Mouse (Mus musculus) stomach, postnatal 0 days (tissue): Measurements from ENCODE around the gene Pp2d1. TPM values are rescaled to one million over a fixed set of nuclear protein-coding genes. Genes with fewer than 3 reads are reported as not detected.

Experiments
- ATAC-seq: fragments of 200-750 bp; cut with Nextera tagmentation; 2 replicates; pipeline ENCODE4 v1.8.0; 2017; ENCODE audit not compliant: low FRiP score, low TSS enrichment
- DNase-seq: peaks from one replicate; pipeline ENCODE4 v3.0.0-alpha.2; 2016; ENCODE audit warnings: low spot score
- H3K27ac ChIP-seq: fragments of 300-500 bp; sonication (generic); replicated peaks from 2 replicates; pipeline ENCODE4 v1.5.1; 2014; ENCODE audit warnings: mild to moderate bottlenecking, control low read depth
- H3K27me3 ChIP-seq: fragments of 300-500 bp; sonication (generic); 2 replicates; pipeline ENCODE4 v1.6.1; 2014; ENCODE audit warnings: low read length; ENCODE audit not compliant: control insufficient read depth, insufficient read depth
- H3K36me3 ChIP-seq: fragments of 300-500 bp; sonication (generic); 2 replicates; pipeline ENCODE4 v1.6.1; 2014; ENCODE audit warnings: low read length, mixed read lengths; ENCODE audit not compliant: control insufficient read depth, insufficient read depth
- H3K4me1 ChIP-seq: fragments of 300-500 bp; sonication (generic); replicated peaks from 2 replicates; pipeline ENCODE4 v1.6.1; 2014; ENCODE audit warnings: antibody characterized with exemption; ENCODE audit not compliant: control insufficient read depth, insufficient read depth
- H3K4me2 ChIP-seq: fragments of 300-500 bp; sonication (generic); replicated peaks from 2 replicates; pipeline ENCODE4 v1.6.1; 2014; ENCODE audit warnings: low read depth, mild to moderate bottlenecking, control low read depth, moderate library complexity
- H3K4me3 ChIP-seq: fragments of 300-500 bp; sonication (generic); 2 replicates; pipeline ENCODE4 v1.5.1; 2014; ENCODE audit warnings: low read depth, low read length, control low read depth
- H3K9ac ChIP-seq: fragments of 300-500 bp; sonication (generic); 2 replicates; pipeline ENCODE4 v1.6.1; 2014; ENCODE audit warnings: mild to moderate bottlenecking, low read length, control low read depth, mixed read lengths
- H3K9me3 ChIP-seq: fragments of 300-500 bp; sonication (generic); 2 replicates; pipeline ENCODE4 v1.6.1; 2016; ENCODE audit warnings: low read length; ENCODE audit not compliant: control insufficient read depth
- CTCF ChIP-seq: IDR thresholded peaks from 2 replicates; pipeline ENCODE4 v1.5.1; 2016; ENCODE audit warnings: antibody characterized with exemption, low read depth, mild to moderate bottlenecking, moderate library complexity
- EP300 ChIP-seq: optimal IDR thresholded peaks from 2 replicates; pipeline ENCODE3; 2016; ENCODE audit warnings: antibody characterized with exemption
- WGBS: fragments of 180-500 bp; shearing (Covaris S2); extraction: QIAGEN DNeasy Blood & Tissue Kit; methylation state at CpG from one replicate; pipeline ENCODE4 v1.1.7; 2014; 5-methylcytosine and 5-hydroxymethylcytosine counted together
- polyA plus RNA-seq: library from polyadenylated mRNA; unstranded; fragments of >200 nt; fragmentation: Nextera tagmentation; extraction: Ambion mirVana; gene quantifications from 2 replicates; pipeline ENCODE4 v1.2.1, GENCODE M21; 2015

Pp2d1 gene
- polyA plus RNA-seq, 1 experiment from 2014 or later: 0.12 TPM

DNA sequence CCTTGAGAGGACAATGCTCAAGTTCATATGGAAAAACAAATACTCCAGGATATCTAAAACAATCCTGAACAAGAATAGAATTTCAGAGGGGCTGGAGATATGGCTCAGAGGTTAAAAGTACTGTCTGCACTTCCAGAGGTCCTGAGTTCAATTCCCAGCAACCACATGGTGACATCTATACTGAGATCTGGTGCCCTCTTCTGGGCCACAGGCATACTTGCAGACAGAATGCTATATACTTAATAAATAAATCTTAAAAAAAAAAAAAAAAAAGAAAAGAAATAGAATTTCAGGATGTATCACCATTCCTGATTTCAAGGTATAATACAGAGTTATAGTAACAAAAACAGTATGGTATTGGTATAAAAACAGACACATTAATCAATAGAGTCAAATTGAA is 19.9 kb downstream of the Pp2d1 start:
- H3K4me1 ChIP-seq: no peaks in the 10 kb centered on the region
- H3K9me3 ChIP-seq: no peaks in the 10 kb centered on the region
- H3K4me2 ChIP-seq: no peak overlapping the region
- no peak for TF ChIP-seq EP300
- TF ChIP-seq CTCF: peak; percentile 27
- ATAC-seq: no peak
- no peak overlapping the region for H3K27ac ChIP-seq
- no peaks in the 10 kb centered on the region for H3K27me3 ChIP-seq
- DNase-seq: no peak
- H3K36me3 ChIP-seq: no peaks in the 10 kb centered on the region
- no peak overlapping the region for H3K9ac ChIP-seq
- H3K4me3 ChIP-seq: no peak overlapping the region

DNA sequence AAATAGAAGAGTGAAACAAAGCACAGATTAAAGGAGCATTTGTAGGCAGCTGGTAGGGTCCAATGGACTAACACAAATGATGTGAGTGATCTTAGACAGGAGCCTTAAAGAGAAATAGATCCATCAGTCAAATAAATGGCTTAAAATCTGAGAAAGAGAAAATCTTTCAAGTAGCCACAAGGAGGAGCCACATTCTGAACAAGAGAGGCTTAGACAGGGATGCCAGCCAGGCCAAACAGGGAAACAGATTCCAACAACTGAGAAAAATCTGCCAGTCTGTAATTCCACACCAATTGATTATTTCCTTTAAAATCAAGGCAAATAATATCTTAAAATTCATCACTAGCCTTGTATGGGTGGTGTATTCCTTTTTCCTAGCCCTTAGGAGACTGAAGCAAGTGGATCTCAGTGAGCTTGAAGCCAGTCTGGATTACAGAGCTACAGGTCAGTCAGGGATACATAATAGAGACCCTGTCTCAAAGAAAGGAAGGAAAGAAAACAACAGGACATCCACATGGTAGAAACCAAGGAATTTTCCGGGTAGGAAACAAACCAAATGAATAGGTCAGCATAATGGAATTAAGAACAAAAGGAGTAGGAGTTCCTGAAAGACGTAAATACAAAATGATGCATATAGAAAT is 26.8 kb downstream of the Pp2d1 start:
- no peak overlapping the region for H3K27ac ChIP-seq
- no peak overlapping the region for H3K9ac ChIP-seq
- H3K4me2 ChIP-seq: no peak overlapping the region
- no peak for ATAC-seq
- no peaks in the 10 kb centered on the region for H3K27me3 ChIP-seq
- no peaks in the 10 kb centered on the region for H3K36me3 ChIP-seq
- no peak for DNase-seq
- H3K9me3 ChIP-seq: no peaks in the 10 kb centered on the region
- WGBS: 96% methylated on average over 2 of the region's 2 CpGs
- no peak overlapping the region for H3K4me3 ChIP-seq
- H3K4me1 ChIP-seq: no peaks in the 10 kb centered on the region
- peak; percentile 74 for TF ChIP-seq CTCF
- TF ChIP-seq EP300: no peak

DNA sequence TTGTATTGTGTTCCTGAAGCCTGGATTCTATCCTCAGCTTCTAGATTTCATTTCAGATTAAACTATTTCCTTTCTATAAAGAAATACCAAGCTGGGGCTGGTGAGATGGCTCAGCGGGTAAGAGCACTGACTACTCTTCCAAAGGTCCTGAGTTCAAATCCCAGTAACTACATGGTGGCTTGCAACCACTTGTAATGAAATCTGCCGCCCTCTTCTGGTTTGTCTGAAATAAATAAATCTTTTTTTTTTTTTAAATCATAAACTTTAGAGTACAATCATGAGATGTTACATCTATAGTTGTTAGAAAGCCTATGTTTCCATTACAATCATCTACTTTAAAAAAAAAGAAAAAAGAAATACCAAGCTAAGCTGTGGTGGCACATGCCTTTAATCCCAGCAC is 36.3 kb downstream of the Pp2d1 start:
- DNase-seq (no peak), ATAC-seq (no peak)
- Histone ChIP-seq H3K36me3 (peaks cover 7% of the 10 kb centered on the region; the same call in 1 of the 2 replicates), H3K27ac (no peak overlapping the region), H3K4me1 (no peaks in the 10 kb centered on the region), H3K9ac (no peak overlapping the region), H3K9me3 (no peaks in the 10 kb centered on the region), H3K4me3 (no peak overlapping the region), H3K4me2 (no peak overlapping the region), H3K27me3 (no peaks in the 10 kb centered on the region)
- 87% methylated on average over 2 of the region's 2 CpGs for WGBS
- TF ChIP-seq EP300: no peak
- 0 out of 2 replicates have a peak, but pooled peaks have one; percentile 4 for TF ChIP-seq CTCF

DNA sequence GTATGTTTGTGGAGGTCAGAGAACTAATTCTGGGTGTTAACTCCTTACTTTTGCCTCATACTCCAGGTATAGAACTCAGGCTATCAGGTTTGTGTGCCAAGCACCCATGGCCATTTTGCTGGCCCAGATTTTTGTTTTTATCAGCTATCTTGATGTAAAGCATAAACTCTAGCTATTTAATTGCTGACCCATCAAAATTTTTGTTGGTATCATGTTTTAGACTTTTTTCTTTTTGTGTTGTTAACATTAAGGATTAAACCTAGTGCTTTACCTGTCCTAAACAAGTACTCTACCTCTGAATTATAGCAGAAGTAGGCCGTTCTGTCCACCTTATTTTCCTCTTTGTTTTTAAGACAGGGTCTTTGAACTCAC is 50.3 kb downstream of the Pp2d1 start:
- H3K4me2 ChIP-seq: no peak overlapping the region
- TF ChIP-seq EP300 (no peak), CTCF (no peak)
- ATAC-seq (no peak), DNase-seq (no peak)
- H3K4me3 ChIP-seq: no peak overlapping the region
- no peak overlapping the region for H3K27ac ChIP-seq
- no peaks in the 10 kb centered on the region for H3K9me3 ChIP-seq
- H3K27me3 ChIP-seq: no peaks in the 10 kb centered on the region
- WGBS: 90% methylated on average over 1 of the region's 1 CpGs
- H3K36me3 ChIP-seq: peaks cover 3% of the 10 kb centered on the region; the same call in 1 of the 2 replicates
- no peaks in the 10 kb centered on the region for H3K4me1 ChIP-seq
- H3K9ac ChIP-seq: no peak overlapping the region

DNA sequence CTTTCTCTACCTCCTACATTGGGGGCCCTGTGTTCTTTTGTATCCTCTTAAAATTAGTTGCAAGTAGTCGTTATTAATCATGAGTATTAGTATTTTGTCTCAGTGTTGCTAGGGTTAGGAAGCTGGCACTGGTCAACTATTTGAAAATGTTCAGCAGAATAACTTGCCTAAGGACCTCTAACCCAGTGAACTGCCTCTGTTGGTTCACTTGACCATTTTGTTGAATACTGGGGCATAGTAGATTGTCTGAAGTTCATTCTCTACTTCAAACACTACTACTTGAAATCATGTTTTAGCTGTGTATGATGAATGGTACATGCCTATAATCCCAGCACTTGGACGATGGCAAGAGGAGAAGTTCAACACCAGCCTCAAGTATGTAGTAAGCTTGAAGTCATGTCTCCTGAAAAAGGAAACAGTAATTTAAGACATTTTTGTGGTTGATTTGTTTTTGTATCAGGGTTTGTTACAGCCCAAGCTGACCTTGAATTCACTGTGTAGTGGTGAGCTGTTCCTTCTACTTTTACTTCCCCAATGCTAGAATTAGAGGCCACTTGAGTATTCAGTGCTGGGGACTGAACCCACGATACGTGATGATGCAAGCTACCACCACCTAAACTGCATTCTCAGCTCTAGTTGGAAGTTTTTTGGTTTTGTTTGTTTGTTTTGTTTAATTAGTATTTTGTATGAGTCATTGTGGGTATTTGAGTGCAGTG is 50.8 kb downstream of the Pp2d1 start:
- no peaks in the 10 kb centered on the region for H3K27me3 ChIP-seq
- H3K36me3 ChIP-seq: peaks cover 3% of the 10 kb centered on the region; the same call in 1 of the 2 replicates
- no peak overlapping the region for H3K4me2 ChIP-seq
- WGBS: 87% methylated on average over 4 of the region's 4 CpGs
- ATAC-seq (no peak), DNase-seq (no peak)
- TF ChIP-seq EP300: no peak
- no peak for TF ChIP-seq CTCF
- H3K9ac ChIP-seq: no peak overlapping the region
- H3K4me1 ChIP-seq: no peaks in the 10 kb centered on the region
- H3K27ac ChIP-seq: no peak overlapping the region
- no peaks in the 10 kb centered on the region for H3K9me3 ChIP-seq
- no peak overlapping the region for H3K4me3 ChIP-seq

DNA sequence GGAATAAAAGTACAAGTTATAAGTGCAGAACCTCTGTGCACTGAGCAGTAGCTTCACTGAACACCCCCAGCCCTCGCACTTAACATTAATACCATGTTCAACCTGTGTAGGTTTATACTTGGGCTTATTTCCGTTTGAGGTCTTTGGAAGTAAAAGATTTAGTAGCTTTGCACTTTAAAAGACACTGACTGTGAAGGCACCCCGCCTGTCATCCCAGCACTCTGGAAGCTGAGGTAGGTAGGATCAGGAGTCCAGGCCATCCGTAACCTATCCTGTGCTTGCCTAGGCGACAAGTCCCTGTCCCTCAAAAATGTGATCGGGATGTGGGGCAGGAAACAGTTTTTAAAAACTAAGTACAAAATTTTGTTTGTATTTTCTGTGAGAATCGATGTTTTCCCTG is 58.8 kb downstream of the Pp2d1 start:
- Histone ChIP-seq H3K4me3 (peak overlapping the region; percentile 97), H3K4me2 (peak overlapping the region; percentile 72), H3K36me3 (peaks cover 3% of the 10 kb centered on the region; the same call in 1 of the 2 replicates), H3K27ac (no peak overlapping the region), H3K4me1 (no peaks in the 10 kb centered on the region), H3K9me3 (no peaks in the 10 kb centered on the region), H3K27me3 (no peaks in the 10 kb centered on the region), H3K9ac (peak overlapping the region; percentile 99)
- DNase-seq: no peak
- ATAC-seq: no peak
- WGBS: 39% methylated on average over 7 of the region's 7 CpGs
- TF ChIP-seq CTCF (no peak), EP300 (no peak)
